Mouse (Mus musculus): ENCODE data around the gene Macf1.

GRCm38 (mm10) chr4:123705340-123705739, 21.2 kb upstream of the Macf1 start:
- TF ChIP-seq CTCF (IDR thresholded peaks at IDR 0.05) (no peak), EP300 (IDR thresholded peaks at IDR 0.05; ENCODE audit: insufficient read depth, low read depth, low read length) (no peak), POLR2A (IDR thresholded peaks at IDR 0.05; ENCODE audit: insufficient read depth, low read depth, low read length) (no peak)
